Mouse (Mus musculus) spleen, adult 2 months (tissue): Measurements from ENCODE around the gene Hnrnph3.

Source experiments
- CTCF ChIP-seq: fragments of 200-500 bp; IDR thresholded peaks from 2 replicates; pipeline ENCODE4 v1.5.1; 2011; ENCODE audit warnings: mild to moderate bottlenecking, inconsistent platforms; ENCODE audit not compliant: insufficient read depth, insufficient read length, insufficient replicate concordance; ENCODE audit errors: extremely low read depth
- POLR2A ChIP-seq: fragments of 200-500 bp; IDR thresholded peaks from 2 replicates; pipeline ENCODE4 v1.6.1; 2011; ENCODE audit warnings: low read depth, low read length, inconsistent platforms

- TF ChIP-seq CTCF (no peak), POLR2A (no peak)
Measured at GRCm38 (mm10) chr10:62984072-62984471, 39.9 kb downstream of the Hnrnph3 start.
